Mouse (Mus musculus): ENCODE data around the gene Sema6d.

DNA sequence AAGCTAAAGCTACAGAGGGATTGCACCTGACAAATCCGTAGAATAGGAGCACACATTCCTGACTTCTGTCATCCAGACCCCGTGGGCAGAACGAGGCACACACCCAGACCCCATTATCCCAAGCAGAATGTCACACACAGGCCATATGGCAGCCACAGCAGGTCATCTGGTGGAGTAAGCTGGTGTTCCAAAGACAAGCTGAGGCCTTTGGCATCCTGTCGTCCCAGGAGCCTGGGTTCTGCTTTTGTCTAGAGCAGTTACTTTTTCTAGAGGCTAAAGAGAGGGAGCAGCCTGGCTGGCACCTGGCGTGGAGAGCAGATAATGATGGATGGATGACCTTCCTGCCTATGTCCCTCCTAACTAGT, 551.4 kb downstream of the Sema6d start:
- no peak for TF ChIP-seq POLR2A (IDR thresholded peaks at IDR 0.05; ENCODE audit: insufficient read depth, low read depth, low read length)
- TF ChIP-seq CTCF (IDR thresholded peaks at IDR 0.05): no peak
